Mouse (Mus musculus) MEL (cell line): ENCODE measurements around the gene Lins1. TPM values are rescaled to one million over a fixed set of nuclear protein-coding genes. Genes with fewer than 3 reads are reported as not detected.

ENCODE experiments used
- DNase-seq: peaks from one replicate; pipeline ENCODE4 v3.0.0; 2011; ENCODE audit warnings: low read depth, low spot score
- H3K27ac ChIP-seq: 2 replicates; pipeline ENCODE4 v1.5.1; 2012; ENCODE audit warnings: low read depth, mild to moderate bottlenecking, control low read depth, low read length, moderate library complexity; ENCODE audit not compliant: control insufficient read depth
- H3K27me3 ChIP-seq, 2 experiments: fragments of 150-350 bp in 1 of 2; sonication (generic) in 1 of 2; 2 replicates each; pipeline ENCODE4 v1.6.1; 2012; ENCODE audit warnings: low read length in 2 of 2, mild to moderate bottlenecking in 2 of 2, improper control_type of control experiment in 1 of 2, moderate library complexity in 1 of 2; ENCODE audit not compliant: insufficient read depth in 2 of 2, control insufficient read depth in 1 of 2
- H3K36me3 ChIP-seq, 2 experiments: 2 replicates each; pipeline ENCODE4 v1.6.1; 2012 to 2014; ENCODE audit warnings: low read length in 2 of 2, improper control_type of control experiment in 1 of 2, inconsistent platforms in 1 of 2, mild to moderate bottlenecking in 1 of 2; ENCODE audit not compliant: insufficient read depth in 2 of 2, control insufficient read depth in 1 of 2
- H3K4me1 ChIP-seq, 2 experiments: fragments of 150-350 bp in 1 of 2; sonication (generic) in 1 of 2; 2 replicates each; pipeline ENCODE4 v1.6.1; 2012; ENCODE audit warnings: low read length in 2 of 2, improper control_type of control experiment in 1 of 2, mild to moderate bottlenecking in 1 of 2; ENCODE audit not compliant: insufficient read depth in 2 of 2, control insufficient read depth in 1 of 2
- H3K4me3 ChIP-seq, 2 experiments: fragments of 150-350 bp in 1 of 2; sonication (generic) in 1 of 2; 2 replicates each; pipeline ENCODE4 v1.5.1; 2012; ENCODE audit warnings: low read depth in 2 of 2, low read length in 2 of 2, mild to moderate bottlenecking in 2 of 2, moderate library complexity in 2 of 2, control low read depth in 1 of 2, improper control_type of control experiment in 1 of 2; ENCODE audit not compliant: control insufficient read depth in 1 of 2, insufficient read depth in 1 of 2
- H3K79me2 ChIP-seq: 2 replicates; pipeline ENCODE4 v1.6.1; 2012; ENCODE audit warnings: mild to moderate bottlenecking, low read length, moderate library complexity; ENCODE audit not compliant: control insufficient read depth, poor library complexity, insufficient read depth
- H3K9ac ChIP-seq: 2 replicates; pipeline ENCODE4 v1.6.1; 2012; ENCODE audit warnings: low read depth, mild to moderate bottlenecking, control low read depth, low read length, moderate library complexity; ENCODE audit not compliant: control insufficient read depth, poor library complexity, severe bottlenecking
- H3K9me3 ChIP-seq: fragments of 150-350 bp; sonication (generic); replicated peaks from 2 replicates; pipeline ENCODE4 v1.6.1; 2012; ENCODE audit warnings: mild to moderate bottlenecking, low read length, improper control_type of control experiment, moderate library complexity; ENCODE audit not compliant: insufficient read depth
- CHD1 ChIP-seq: IDR thresholded peaks from 2 replicates; pipeline ENCODE4 v1.6.1; 2012; ENCODE audit warnings: low read depth, mild to moderate bottlenecking, inconsistent platforms, low read length, improper control_type of control experiment
- CHD2 ChIP-seq: IDR thresholded peaks from 2 replicates; pipeline ENCODE4 v1.6.1; 2011; ENCODE audit warnings: low read length, improper control_type of control experiment
- CTCF ChIP-seq, 3 experiments: IDR thresholded peaks in 2 of 3; conservative IDR thresholded peaks in 1 of 3; 2 replicates each; pipeline ENCODE4 v1.5.1; 2011 to 2012; ENCODE audit warnings: low read length in 3 of 3, low read depth in 2 of 3, mild to moderate bottlenecking in 2 of 3, improper control_type of control experiment in 1 of 3, inconsistent platforms in 1 of 3, mixed read lengths in 1 of 3, moderate library complexity in 1 of 3; ENCODE audit not compliant: control insufficient read depth in 1 of 3, insufficient read depth in 1 of 3, poor library complexity in 1 of 3, severe bottlenecking in 1 of 3
- EP300 ChIP-seq, 2 experiments: IDR thresholded peaks; 2 replicates each; pipeline ENCODE4 v1.6.1; 2011; ENCODE audit warnings: improper control_type of control experiment in 2 of 2, low read length in 2 of 2, low read depth in 1 of 2, mild to moderate bottlenecking in 1 of 2
- ETS1 ChIP-seq: IDR thresholded peaks from 2 replicates; pipeline ENCODE4 v1.6.1; 2012; ENCODE audit warnings: low read depth, mild to moderate bottlenecking, inconsistent platforms, low read length, improper control_type of control experiment, moderate library complexity
- GABPA ChIP-seq: IDR thresholded peaks from 2 replicates; pipeline ENCODE4 v1.6.1; 2012; ENCODE audit warnings: low read depth, mild to moderate bottlenecking, inconsistent platforms, low read length, improper control_type of control experiment, moderate library complexity
- JUND ChIP-seq: IDR thresholded peaks from 2 replicates; pipeline ENCODE4 v1.6.1; 2011; ENCODE audit warnings: low read depth, mild to moderate bottlenecking, improper control_type of control experiment, low read length
- MAFK ChIP-seq: IDR thresholded peaks from 2 replicates; pipeline ENCODE4 v1.6.1; 2011; ENCODE audit warnings: low read depth, mild to moderate bottlenecking, low read length, improper control_type of control experiment, borderline replicate concordance
- MEF2A ChIP-seq: IDR thresholded peaks from 2 replicates; pipeline ENCODE4 v1.6.1; 2014; ENCODE audit warnings: low read depth, mild to moderate bottlenecking, inconsistent platforms, low read length, improper control_type of control experiment; ENCODE audit not compliant: poor library complexity, insufficient replicate concordance, severe bottlenecking; ENCODE audit errors: extremely low read depth
- MYB ChIP-seq: IDR thresholded peaks from 2 replicates; pipeline ENCODE4 v1.6.1; 2011; ENCODE audit warnings: mild to moderate bottlenecking, low read depth, low read length, improper control_type of control experiment
- POLR2AphosphoS2 ChIP-seq: IDR thresholded peaks from 2 replicates; pipeline ENCODE4 v1.6.1; 2011; ENCODE audit warnings: low read length, improper control_type of control experiment
- POLR2AphosphoS5 ChIP-seq: IDR thresholded peaks from 2 replicates; pipeline ENCODE4 v1.6.1; 2012; ENCODE audit warnings: low read depth, borderline replicate concordance, mild to moderate bottlenecking, inconsistent platforms, low read length, moderate library complexity, mixed read lengths
- SMC3 ChIP-seq: IDR thresholded peaks from 2 replicates; pipeline ENCODE4 v1.6.1; 2011; ENCODE audit warnings: low read depth, low read length, improper control_type of control experiment
- TBP ChIP-seq: IDR thresholded peaks from 2 replicates; pipeline ENCODE4 v1.8.0; 2011; ENCODE audit warnings: low read depth, low read length, improper control_type of control experiment
- TCF12 ChIP-seq: IDR thresholded peaks from 2 replicates; pipeline ENCODE4 v1.6.1; 2014; ENCODE audit warnings: low read depth, mild to moderate bottlenecking, inconsistent platforms, low read length, improper control_type of control experiment, moderate library complexity
- UBTF ChIP-seq: IDR thresholded peaks from 2 replicates; pipeline ENCODE4 v1.6.1; 2012; ENCODE audit warnings: low read depth, mild to moderate bottlenecking, inconsistent platforms, low read length, improper control_type of control experiment, moderate library complexity, borderline replicate concordance; ENCODE audit not compliant: insufficient read depth
- USF2 ChIP-seq, 2 experiments: IDR thresholded peaks; 2 replicates each; pipeline ENCODE4 v1.6.1; 2011 to 2012; ENCODE audit warnings: improper control_type of control experiment in 2 of 2, low read length in 2 of 2, borderline replicate concordance in 1 of 2, inconsistent platforms in 1 of 2, low read depth in 1 of 2, mild to moderate bottlenecking in 1 of 2; ENCODE audit not compliant: insufficient read depth in 1 of 2
- ZC3H11A ChIP-seq: IDR thresholded peaks from 2 replicates; pipeline ENCODE4 v1.6.1; 2012; ENCODE audit warnings: low read depth, mild to moderate bottlenecking, inconsistent platforms, low read length, improper control_type of control experiment
- ZNF384 ChIP-seq: IDR thresholded peaks from 2 replicates; pipeline ENCODE4 v1.6.1; 2012; ENCODE audit warnings: low read depth, mild to moderate bottlenecking, inconsistent platforms, low read length, improper control_type of control experiment
- polyA plus RNA-seq, 2 experiments: library from polyadenylated mRNA; stranded (reverse) in 1 of 2; unstranded in 1 of 2; fragments of >175 nt in 1 of 2; fragments of >200 nt in 1 of 2; gene quantifications; 2 replicates each; pipeline versions ENCODE4 v1.2.1 to v1.2.4; 2012; ENCODE audit warnings: low replicate concordance in 2 of 2, low read depth in 1 of 2; ENCODE audit not compliant: insufficient read length in 2 of 2, insufficient read depth in 1 of 2, missing spikeins in 1 of 2
- total RNA-seq: library from RNA; depleted of rRNA; stranded (reverse); fragments of 300-350 nt; gene quantifications from 2 replicates; pipeline ENCODE4 v1.2.3, GENCODE M21; 2012

Lins1 gene
- total and polyA plus RNA-seq, 3 experiments, result 9.1 to 14.5 TPM; not detected in 1

DNA sequence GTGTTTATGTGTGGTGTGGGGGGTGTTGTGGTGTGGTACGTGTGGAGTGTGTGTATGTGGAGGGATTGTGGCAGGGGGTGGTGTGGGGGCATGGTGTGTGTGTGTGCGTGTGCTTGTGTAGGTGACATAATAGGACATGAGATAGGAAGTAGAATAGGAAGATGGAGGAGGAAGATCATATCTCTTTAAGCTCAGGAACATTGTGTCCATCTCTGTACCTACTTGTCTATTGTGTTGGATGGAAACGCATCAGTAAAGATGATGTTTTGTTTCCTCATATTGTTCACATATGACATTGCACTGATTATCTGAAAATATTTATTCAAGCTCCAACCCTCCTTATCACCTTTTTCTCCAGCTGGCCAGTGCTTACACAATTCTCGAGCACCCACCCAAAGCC, 47.7 kb downstream of the Lins1 start:
- H3K9ac ChIP-seq, result no peak overlapping the region
- no peaks in the 10 kb centered on the region for H3K36me3 ChIP-seq
- H3K4me1 ChIP-seq, result no peaks in the 10 kb centered on the region
- DNase-seq, result no peak
- no peaks in the 10 kb centered on the region for H3K79me2 ChIP-seq
- H3K9me3 ChIP-seq, result no peaks in the 10 kb centered on the region
- no peaks in the 10 kb centered on the region for H3K27me3 ChIP-seq
- H3K27ac ChIP-seq, result no peak overlapping the region
- TF ChIP-seq TBP (no peak), JUND (no peak), POLR2AphosphoS5 (no peak), POLR2AphosphoS2 (no peak)
- H3K4me3 ChIP-seq, result no peak overlapping the region

DNA sequence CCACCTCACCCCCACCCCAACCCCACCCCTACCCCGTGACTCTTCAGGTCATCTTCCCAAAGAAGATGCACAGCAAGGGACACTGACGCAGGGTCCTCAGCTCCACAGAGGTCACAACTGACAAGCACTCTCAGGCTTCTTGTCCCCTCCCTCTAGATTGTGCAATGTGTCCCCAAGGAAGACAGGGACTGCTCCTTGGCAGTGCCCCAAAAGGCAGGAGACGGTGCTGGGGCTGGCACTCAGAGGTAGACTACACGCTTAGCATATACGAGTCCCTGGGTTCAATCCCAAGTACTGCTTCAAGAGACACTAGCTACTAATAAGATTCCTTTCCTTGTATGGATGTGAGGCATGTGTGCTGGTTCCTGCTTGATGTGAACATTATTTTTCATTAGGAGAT, 51.3 kb downstream of the Lins1 start:
- Histone ChIP-seq H3K79me2 (no peaks in the 10 kb centered on the region), H3K36me3 (no peaks in the 10 kb centered on the region), H3K27ac (no peak overlapping the region), H3K4me3 (no peak overlapping the region), H3K9ac (no peak overlapping the region), H3K27me3 (no peaks in the 10 kb centered on the region), H3K4me1 (no peaks in the 10 kb centered on the region), H3K9me3 (no peaks in the 10 kb centered on the region)
- no peak for TF ChIP-seq POLR2AphosphoS2
- no peak for TF ChIP-seq MAFK
- TF ChIP-seq GABPA, result no peak
- TF ChIP-seq POLR2AphosphoS5, result no peak
- TF ChIP-seq CHD1, result no peak
- TF ChIP-seq ETS1, result no peak
- TF ChIP-seq CHD2, result no peak
- no peak for TF ChIP-seq CTCF (IDR thresholded peaks at IDR 0.05 in 2 of 3, conservative IDR thresholded peaks at IDR 0.05 in 1 of 3; ENCODE audit: control insufficient read depth in 1 of 3, insufficient read depth in 1 of 3, low read depth in 2 of 3, low read length in 3 of 3, poor library complexity in 1 of 3, severe bottlenecking in 1 of 3)
- no peak for TF ChIP-seq ZNF384
- no peak for TF ChIP-seq UBTF
- no peak for TF ChIP-seq MYB
- no peak for TF ChIP-seq SMC3
- no peak for TF ChIP-seq MEF2A
- no peak for TF ChIP-seq USF2 (IDR thresholded peaks at IDR 0.05; ENCODE audit: borderline replicate concordance in 1 of 2, insufficient read depth in 1 of 2, low read depth in 1 of 2, low read length in 2 of 2)
- TF ChIP-seq ZC3H11A, result no peak
- TF ChIP-seq TCF12, result no peak
- TF ChIP-seq EP300 (IDR thresholded peaks at IDR 0.05; ENCODE audit: low read depth in 1 of 2, low read length in 2 of 2), result no peak
- no peak for DNase-seq
